Mouse (Mus musculus): Measurements from ENCODE around the gene 4930426L09Rik. TPM values are rescaled to one million over a fixed set of nuclear protein-coding genes. Genes with fewer than 3 reads are reported as not detected.
A peak's percentile ranks its signal among the peaks of the same experiment; 100 is the strongest.

4930426L09Rik gene
- polyA plus RNA-seq (2012; rRNA removed): 1.4 and 1.6 TPM in 2 replicates

DNA sequence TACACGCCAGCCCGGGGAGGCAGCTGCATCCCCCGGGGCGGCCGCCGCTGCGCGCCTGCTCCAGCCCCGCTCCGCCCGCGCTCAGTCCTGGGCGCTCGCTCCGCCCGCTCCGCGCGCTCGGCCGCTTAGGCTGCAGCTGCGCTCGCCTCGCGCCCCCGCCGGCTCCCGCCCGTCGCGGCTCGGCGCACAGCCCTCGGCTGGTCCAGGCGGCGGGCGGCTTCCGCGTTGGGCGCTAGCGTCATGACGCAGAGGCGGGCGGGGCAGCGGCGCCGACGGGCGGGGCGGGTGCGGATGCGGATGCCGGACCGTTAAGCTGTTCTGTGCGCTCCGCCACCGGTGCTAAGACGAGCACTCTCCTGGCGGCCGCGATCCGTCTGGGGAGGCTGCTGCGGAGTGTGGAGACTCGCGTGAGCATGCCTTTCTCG, at the start of gene 4930426L09Rik, which contains the start of gene Pip4k2a:
Gene 4930426L09Rik, plus strand, starts transcription at position 290 of the 425 bp plus-strand sequence.
Gene Pip4k2a, minus strand, starts transcription at position 73 of the 425 bp plus-strand sequence.
- H3K4me1 ChIP-seq (ENCODE audit: control insufficient read depth, insufficient read depth, low read length): peaks cover 2% of the 10 kb centered on the region; the same call in 1 of the 2 replicates
- peak; percentile 48; the same call in 1 of the 2 replicates for TF ChIP-seq POLR2A (IDR thresholded peaks at IDR 0.05; ENCODE audit: extremely low read depth, insufficient read depth, low read length)
- TF ChIP-seq CTCF (IDR thresholded peaks at IDR 0.05; ENCODE audit: extremely low read depth, insufficient read depth, low read length): no peak

DNA sequence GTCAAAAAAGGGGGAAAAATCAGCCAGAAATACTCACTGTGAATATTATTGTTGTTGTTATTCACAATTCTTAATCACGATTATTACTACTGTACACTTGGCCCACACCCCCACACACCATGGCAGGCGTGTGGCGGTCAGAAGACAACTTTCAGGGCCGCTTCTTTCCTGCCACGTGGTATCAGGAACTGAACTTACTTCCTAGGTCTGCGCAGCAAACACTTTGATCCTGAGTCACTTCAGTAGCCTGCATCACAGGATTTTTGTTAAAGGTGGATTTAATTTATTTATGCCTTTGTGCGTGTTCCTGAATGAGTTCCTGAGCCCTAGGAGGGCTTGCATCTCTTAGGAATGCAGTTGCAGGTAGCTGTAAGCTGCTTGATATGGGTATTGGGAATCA, 49.4 kb upstream of the 4930426L09Rik start:
- Histone ChIP-seq H3K4me1 (ENCODE audit: control insufficient read depth, insufficient read depth, low read length) (peaks cover 9% of the 10 kb centered on the region), H3K27ac (ENCODE audit: insufficient read depth, low read length) (no peak overlapping the region), H3K4me3 (ENCODE audit: insufficient read depth, low read length) (no peak overlapping the region)
- TF ChIP-seq CTCF (IDR thresholded peaks at IDR 0.05; ENCODE audit: extremely low read depth, insufficient read depth, low read length): no peak
- no peak for TF ChIP-seq POLR2A (IDR thresholded peaks at IDR 0.05; ENCODE audit: extremely low read depth, insufficient read depth, low read length)

More for the DNA sequence above, at the start of gene 4930426L09Rik, which contains the start of gene Pip4k2a:
- H3K4me3 ChIP-seq (ENCODE audit: insufficient read depth, low read length): peak within 1 kb of the TSS; percentile 94
- peak within 1 kb of the TSS; percentile 90 for H3K27ac ChIP-seq (ENCODE audit: insufficient read depth, low read length)

DNA sequence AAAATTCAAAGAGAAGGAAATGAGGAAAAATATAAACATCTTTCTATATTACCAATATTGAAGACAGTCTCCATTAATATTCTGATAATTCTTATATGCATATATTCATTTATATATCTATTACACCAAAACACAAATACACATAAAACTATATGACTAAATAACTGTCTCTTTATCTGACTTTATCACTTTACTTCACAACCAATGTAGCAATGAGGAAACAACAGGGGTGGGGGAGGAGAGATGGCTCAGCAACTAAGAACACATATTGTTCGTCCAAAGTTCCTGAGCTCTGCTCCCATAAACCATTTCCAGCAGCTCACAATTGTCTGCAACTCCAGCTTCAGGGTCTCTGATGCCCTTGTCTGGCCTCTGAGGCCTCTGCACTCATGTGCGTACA, 47.4 kb upstream of the 4930426L09Rik start:
- peaks cover 12% of the 10 kb centered on the region for H3K4me1 ChIP-seq (ENCODE audit: control insufficient read depth, insufficient read depth, low read length)
- no peak overlapping the region for H3K27ac ChIP-seq (ENCODE audit: insufficient read depth, low read length)
- no peak for TF ChIP-seq CTCF (IDR thresholded peaks at IDR 0.05; ENCODE audit: extremely low read depth, insufficient read depth, low read length)
- TF ChIP-seq POLR2A (IDR thresholded peaks at IDR 0.05; ENCODE audit: extremely low read depth, insufficient read depth, low read length): no peak
- H3K4me3 ChIP-seq (ENCODE audit: insufficient read depth, low read length): no peak overlapping the region

DNA sequence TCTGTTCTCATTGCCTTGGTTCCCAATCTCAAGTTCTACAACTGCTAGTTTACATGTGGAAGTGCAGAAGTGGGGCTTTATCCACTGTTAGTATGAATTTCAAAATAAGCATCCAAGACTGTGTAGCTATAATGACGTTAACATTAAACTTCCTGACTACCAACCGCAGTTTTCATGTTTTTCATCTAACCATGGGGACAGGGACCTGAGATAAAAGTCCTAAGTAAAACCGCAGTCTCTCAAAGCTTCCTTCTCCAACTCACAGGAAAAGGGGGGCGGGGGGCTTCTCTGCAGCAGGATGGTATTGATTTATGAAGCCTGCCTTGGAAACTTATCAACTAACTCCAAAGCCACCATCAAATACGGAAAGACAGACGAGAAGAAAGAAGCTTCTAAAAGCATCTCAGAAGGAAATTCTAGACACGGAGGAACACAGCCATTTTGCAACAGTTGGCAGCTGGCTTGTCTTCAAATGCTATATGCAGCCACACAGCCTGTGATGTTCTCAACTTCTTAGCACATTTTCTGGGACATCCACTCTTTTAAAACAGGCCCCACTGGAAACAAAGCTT, 46.0 kb upstream of the 4930426L09Rik start:
- no peak overlapping the region for H3K4me3 ChIP-seq (ENCODE audit: insufficient read depth, low read length)
- peaks cover 10% of the 10 kb centered on the region; the same call in 1 of the 2 replicates for H3K4me1 ChIP-seq (ENCODE audit: control insufficient read depth, insufficient read depth, low read length)
- TF ChIP-seq CTCF (IDR thresholded peaks at IDR 0.05; ENCODE audit: extremely low read depth, insufficient read depth, low read length) (no peak), POLR2A (IDR thresholded peaks at IDR 0.05; ENCODE audit: extremely low read depth, insufficient read depth, low read length) (no peak)
- H3K27ac ChIP-seq (ENCODE audit: insufficient read depth, low read length): no peak overlapping the region

DNA sequence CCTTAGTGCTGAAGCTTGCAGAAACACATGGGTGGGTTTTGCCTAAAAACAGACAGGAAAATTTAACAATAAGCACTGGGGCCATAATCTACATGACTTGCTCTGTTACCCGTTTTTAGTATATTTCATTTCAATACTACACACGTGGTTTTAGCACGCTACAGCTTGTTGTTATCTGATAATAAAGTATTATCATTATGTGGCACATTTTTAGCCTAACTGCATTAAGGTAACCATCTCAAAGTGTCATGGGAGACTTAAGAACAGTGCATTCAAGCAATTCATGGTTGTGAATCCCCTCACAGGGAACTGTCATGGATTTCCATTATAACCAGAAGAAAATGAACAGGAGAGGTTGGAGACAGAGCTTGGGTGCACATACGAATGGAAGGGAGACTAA, 43.7 kb upstream of the 4930426L09Rik start:
- peaks cover 13% of the 10 kb centered on the region; the same call in 1 of the 2 replicates for H3K4me1 ChIP-seq (ENCODE audit: control insufficient read depth, insufficient read depth, low read length)
- H3K4me3 ChIP-seq (ENCODE audit: insufficient read depth, low read length): no peak overlapping the region
- H3K27ac ChIP-seq (ENCODE audit: insufficient read depth, low read length): no peak overlapping the region
- no peak for TF ChIP-seq CTCF (IDR thresholded peaks at IDR 0.05; ENCODE audit: extremely low read depth, insufficient read depth, low read length)
- TF ChIP-seq POLR2A (IDR thresholded peaks at IDR 0.05; ENCODE audit: extremely low read depth, insufficient read depth, low read length): no peak

DNA sequence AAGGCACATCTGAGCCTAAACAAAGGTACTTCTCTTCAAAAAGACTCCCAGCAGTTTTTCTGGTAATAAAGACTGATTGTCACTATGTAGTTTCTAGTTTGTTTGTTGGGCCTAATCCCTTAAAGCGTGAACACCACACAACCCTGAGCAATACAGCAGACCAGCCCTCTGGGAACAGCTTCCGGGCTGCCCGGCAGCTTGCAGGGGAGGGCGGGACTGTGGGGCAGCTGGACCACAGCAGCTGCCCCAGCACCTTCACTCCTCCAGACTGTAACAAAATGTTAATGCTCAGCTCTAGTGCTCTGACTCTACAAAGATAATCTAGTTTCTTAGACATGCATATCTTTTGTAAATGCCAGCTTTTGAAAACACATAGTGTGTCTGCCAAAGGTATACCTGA, 43.1 kb upstream of the 4930426L09Rik start:
- Histone ChIP-seq H3K27ac (ENCODE audit: insufficient read depth, low read length) (no peak overlapping the region), H3K4me1 (ENCODE audit: control insufficient read depth, insufficient read depth, low read length) (peaks cover 13% of the 10 kb centered on the region; the same call in 1 of the 2 replicates), H3K4me3 (ENCODE audit: insufficient read depth, low read length) (no peak overlapping the region)
- no peak for TF ChIP-seq POLR2A (IDR thresholded peaks at IDR 0.05; ENCODE audit: extremely low read depth, insufficient read depth, low read length)
- TF ChIP-seq CTCF (IDR thresholded peaks at IDR 0.05; ENCODE audit: extremely low read depth, insufficient read depth, low read length): no peak

DNA sequence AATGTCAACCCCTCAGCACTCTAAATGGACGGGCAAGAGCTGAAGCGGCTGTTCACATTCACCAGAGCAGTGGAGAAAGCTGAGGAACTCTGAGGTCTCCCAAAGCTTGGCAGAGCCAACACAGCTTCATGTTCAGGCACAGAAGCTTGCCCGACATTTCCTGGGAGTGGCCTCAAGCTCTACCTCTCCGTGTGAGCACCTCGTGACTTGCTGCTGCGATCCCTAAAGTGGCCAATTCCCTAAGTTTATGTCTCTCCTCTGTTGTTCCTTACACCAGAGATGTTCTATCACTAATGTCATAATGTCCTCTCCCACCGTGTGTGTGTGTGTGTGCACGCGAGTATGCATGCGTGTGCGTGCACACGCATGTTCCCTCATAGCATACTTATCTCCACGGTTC, 42.5 kb upstream of the 4930426L09Rik start:
- TF ChIP-seq CTCF (IDR thresholded peaks at IDR 0.05; ENCODE audit: extremely low read depth, insufficient read depth, low read length) (no peak), POLR2A (IDR thresholded peaks at IDR 0.05; ENCODE audit: extremely low read depth, insufficient read depth, low read length) (no peak)
- H3K27ac ChIP-seq (ENCODE audit: insufficient read depth, low read length): no peak overlapping the region
- no peak overlapping the region for H3K4me3 ChIP-seq (ENCODE audit: insufficient read depth, low read length)
- peaks cover 13% of the 10 kb centered on the region; the same call in 1 of the 2 replicates for H3K4me1 ChIP-seq (ENCODE audit: control insufficient read depth, insufficient read depth, low read length)

DNA sequence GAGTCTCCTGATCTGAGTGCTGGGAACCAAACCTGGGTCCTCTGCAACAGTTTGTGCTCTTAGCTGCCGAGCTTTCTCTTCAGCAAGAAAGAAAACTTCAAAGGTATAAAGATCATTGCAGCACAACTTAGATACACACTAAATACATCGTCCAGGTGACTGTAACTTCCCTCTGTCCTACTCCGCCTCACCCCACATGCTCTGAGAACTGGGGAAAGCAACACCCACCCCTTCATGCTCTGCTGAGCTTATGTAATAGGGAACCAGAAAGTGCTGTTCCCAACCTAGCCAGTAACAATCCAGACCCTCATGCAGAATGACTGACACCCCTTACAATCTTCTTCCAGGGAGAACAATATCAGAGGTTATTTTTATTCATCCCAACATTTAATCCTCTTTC, 41.7 kb upstream of the 4930426L09Rik start:
- Histone ChIP-seq H3K4me1 (ENCODE audit: control insufficient read depth, insufficient read depth, low read length) (peaks cover 13% of the 10 kb centered on the region; the same call in 1 of the 2 replicates), H3K27ac (ENCODE audit: insufficient read depth, low read length) (no peak overlapping the region), H3K4me3 (ENCODE audit: insufficient read depth, low read length) (no peak overlapping the region)
- TF ChIP-seq POLR2A (IDR thresholded peaks at IDR 0.05; ENCODE audit: extremely low read depth, insufficient read depth, low read length): no peak
- TF ChIP-seq CTCF (IDR thresholded peaks at IDR 0.05; ENCODE audit: extremely low read depth, insufficient read depth, low read length): no peak

DNA sequence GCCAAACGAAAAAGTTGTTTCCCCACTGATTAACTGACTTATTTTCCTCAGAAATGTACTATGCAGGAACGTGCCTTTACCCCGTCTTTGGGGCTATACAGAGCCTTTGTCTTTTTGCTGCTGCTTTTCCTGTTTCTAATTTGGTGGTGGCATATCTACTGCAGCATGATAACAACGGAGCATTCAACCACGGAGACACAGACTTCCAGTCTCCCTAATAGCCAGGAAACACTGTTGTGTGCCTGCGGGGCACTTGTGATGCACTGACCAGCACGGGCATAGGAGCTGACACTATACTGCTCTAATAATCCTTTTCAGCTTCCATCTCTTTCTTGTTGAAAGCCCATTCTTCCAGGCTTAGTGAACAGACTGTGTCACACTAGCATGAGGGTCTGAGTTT, 41.2 kb upstream of the 4930426L09Rik start:
- TF ChIP-seq POLR2A (IDR thresholded peaks at IDR 0.05; ENCODE audit: extremely low read depth, insufficient read depth, low read length) (no peak), CTCF (IDR thresholded peaks at IDR 0.05; ENCODE audit: extremely low read depth, insufficient read depth, low read length) (no peak)
- Histone ChIP-seq H3K27ac (ENCODE audit: insufficient read depth, low read length) (no peak overlapping the region), H3K4me1 (ENCODE audit: control insufficient read depth, insufficient read depth, low read length) (peaks cover 13% of the 10 kb centered on the region; the same call in 1 of the 2 replicates), H3K4me3 (ENCODE audit: insufficient read depth, low read length) (no peak overlapping the region)

DNA sequence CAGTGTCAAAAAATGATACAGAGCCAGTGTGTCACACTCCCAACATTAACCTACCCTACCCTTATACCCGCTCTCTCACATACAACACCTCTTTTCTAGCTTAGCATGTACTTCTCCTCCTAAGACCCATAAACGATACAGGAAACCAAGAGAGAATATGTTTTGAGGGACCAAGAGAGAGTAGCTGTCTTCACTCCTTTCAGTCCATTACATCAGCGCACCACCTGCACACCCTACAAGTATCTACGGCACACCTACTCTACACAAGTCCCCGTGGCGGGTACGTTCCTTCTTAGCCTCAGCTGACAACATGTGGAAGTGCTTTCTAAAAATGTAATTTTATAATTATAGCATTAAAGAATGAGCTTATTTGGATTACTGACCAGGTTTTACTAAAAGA, 40.7 kb upstream of the 4930426L09Rik start:
- H3K4me1 ChIP-seq (ENCODE audit: control insufficient read depth, insufficient read depth, low read length): peaks cover 13% of the 10 kb centered on the region; the same call in 1 of the 2 replicates
- TF ChIP-seq POLR2A (IDR thresholded peaks at IDR 0.05; ENCODE audit: extremely low read depth, insufficient read depth, low read length) (no peak), CTCF (IDR thresholded peaks at IDR 0.05; ENCODE audit: extremely low read depth, insufficient read depth, low read length) (no peak)
- no peak overlapping the region for H3K27ac ChIP-seq (ENCODE audit: insufficient read depth, low read length)
- no peak overlapping the region for H3K4me3 ChIP-seq (ENCODE audit: insufficient read depth, low read length)

Data from cortical plate, adult 2 months (tissue).